Mouse (Mus musculus) left cerebral cortex, adult 8-10 months (tissue): ENCODE measurements around the gene 4931428F04Rik. TPM values are rescaled to one million over a fixed set of nuclear protein-coding genes. Genes with fewer than 3 reads are reported as not detected.
"Not testable (repeated sequence)": the region's sequence is repeated elsewhere in the genome, so short reads cannot be mapped to it uniquely, and the experiment has no call there.

Source experiments
- DNase-seq, 2 experiments: peaks; one replicate each; pipeline ENCODE4 v3.0.0; 2022; ENCODE audit warnings: low spot score in 2 of 2
- total RNA-seq, 4 experiments: library from RNA; stranded (reverse); gene quantifications; 2 replicates each; pipeline ENCODE4 v1.2.4; 2022

Gene 4931428F04Rik
- total RNA-seq, 4 experiments from 2014 or later: 22.0 to 26.7 (median 24.2) TPM

DNA sequence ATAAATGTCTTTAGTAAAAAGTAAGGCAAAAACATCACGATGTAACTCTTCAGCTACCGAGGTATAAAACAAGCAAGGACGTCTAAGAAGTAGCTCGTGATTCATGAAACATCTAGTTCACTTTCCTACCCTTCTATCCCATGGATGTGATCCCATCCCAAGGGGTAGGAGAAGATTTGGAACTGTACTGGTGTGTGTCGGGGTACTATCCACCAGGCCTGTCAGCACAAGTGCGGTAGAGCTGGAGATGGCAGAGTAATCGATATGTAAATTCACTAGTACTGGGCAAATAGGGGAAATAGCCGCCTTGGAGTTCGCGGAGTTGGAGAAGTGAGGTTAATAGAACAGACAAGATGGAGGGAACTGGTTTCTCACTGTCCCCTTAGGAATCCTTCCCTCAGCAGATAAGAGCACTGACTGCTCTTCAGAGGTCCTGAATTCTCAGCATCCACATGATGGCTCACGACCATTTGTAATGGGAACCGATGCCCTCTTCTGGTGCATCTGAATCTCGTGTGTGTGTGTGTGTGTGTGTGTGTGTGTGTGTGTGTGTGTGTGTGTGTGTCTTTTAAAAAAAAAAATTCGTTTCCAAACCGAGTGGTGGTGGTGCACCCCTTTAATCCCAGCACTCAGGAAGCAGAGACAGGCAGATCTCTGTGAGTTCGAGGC, 26.3 kb downstream of the 4931428F04Rik start:
- DNase-seq: no peak

GRCm38 (mm10) chr8:105261326-105261980, 28.2 kb downstream of the 4931428F04Rik start:
- DNase-seq: no peak

DNA sequence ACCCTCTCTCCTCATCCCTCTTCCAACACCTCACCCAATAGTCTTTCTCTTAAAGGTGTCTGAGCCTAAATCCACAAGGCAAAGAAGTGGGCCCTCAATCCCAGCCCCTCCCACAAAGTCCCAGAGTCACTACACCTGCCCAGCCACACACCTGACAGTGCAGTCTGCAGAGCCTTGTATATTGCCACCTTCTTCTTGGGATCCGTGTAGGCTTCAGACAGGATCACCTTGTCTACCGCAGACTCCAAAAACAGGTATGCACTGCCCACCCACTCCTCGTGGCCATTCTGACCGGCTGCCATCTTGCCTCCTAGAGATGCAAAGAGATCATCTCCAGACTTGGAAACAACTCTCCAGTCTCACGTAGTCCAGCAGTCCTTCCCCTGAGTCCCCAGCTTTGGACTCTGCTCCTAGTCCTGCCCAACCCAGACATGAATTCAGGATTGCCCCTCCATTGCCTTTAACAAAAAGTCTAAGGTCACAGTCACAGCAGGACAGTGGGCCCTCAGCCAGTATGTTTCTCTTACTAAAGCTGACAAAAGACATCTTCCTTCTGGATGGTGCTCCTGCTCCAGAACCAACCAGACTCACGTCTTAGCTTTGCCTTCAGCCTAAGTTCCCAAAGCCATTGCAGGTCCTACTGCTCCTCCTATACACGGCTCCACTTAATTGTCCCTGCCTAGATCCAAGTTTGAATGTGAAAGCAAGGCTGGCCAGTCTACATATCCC, 29.1 kb downstream of the 4931428F04Rik start:
- DNase-seq: no peak

DNA sequence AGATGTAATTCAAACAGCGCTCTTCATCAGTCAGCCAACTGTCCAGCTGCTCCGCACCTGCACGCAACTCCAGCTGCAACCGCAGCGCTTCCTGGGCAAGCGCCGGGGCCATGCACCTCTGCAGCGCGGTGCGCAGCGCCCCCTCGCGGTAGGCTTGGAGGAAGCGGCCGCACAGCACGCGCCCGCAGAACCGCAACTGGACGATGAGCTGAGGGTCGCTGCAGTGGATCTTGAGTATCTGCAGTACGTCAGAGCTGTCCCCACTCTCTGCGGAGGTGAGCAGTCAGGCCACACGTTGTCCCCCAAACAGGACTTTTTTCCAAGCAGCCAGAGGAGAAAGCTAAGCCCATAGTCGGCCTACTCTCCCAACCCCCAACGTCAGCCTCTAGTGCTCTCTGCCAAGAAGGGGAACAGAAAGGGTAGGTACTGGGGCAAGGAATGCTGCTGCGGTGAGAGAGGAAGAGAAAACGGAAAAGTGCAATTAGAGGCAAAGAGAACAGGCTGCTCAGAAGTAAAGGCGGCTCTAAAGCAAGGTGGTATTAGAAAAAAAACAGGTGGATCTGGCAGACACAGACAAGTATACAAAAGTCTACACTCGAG, 29.8 kb downstream of the 4931428F04Rik start:
- no peak for DNase-seq

DNA sequence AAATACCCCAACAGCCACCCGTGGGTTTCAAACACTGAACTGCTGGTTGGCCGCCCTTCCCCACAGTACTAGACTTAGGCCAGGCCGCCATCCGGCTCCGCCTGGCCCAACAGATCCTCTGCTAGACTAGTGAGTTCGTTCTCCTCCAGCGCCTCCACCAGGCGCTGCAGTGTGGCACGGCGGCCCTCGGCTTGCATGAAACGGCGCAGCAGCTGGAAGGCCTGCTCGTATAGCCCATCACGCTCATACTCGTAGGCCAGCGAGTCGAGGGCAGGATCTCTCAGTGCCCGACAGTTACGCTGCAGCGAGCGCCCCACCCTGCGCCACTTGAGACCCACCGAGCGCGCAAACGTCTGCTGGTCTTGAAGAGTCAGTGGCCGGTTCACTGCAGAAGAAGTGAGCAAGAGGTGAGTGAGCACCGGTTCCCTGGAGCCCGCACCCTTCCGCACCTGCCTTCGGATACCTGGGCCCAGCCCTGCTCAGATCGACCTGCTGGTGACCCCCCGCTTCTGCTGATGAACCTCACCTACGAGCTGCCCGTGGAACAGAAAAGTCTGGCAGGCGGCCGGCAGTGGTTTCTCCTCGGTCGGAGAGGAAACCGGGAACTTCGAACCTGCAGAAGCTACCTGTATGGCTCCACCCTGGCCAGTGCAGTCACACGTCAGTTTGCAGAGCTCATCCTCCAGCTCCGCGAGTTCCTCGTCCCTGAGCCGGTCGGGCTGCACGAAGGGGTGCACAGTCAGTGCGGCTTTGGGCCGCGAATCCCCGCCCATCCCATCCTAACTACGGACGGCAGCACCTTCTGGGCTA, 30.5 kb downstream of the 4931428F04Rik start:
- no peak for DNase-seq

DNA sequence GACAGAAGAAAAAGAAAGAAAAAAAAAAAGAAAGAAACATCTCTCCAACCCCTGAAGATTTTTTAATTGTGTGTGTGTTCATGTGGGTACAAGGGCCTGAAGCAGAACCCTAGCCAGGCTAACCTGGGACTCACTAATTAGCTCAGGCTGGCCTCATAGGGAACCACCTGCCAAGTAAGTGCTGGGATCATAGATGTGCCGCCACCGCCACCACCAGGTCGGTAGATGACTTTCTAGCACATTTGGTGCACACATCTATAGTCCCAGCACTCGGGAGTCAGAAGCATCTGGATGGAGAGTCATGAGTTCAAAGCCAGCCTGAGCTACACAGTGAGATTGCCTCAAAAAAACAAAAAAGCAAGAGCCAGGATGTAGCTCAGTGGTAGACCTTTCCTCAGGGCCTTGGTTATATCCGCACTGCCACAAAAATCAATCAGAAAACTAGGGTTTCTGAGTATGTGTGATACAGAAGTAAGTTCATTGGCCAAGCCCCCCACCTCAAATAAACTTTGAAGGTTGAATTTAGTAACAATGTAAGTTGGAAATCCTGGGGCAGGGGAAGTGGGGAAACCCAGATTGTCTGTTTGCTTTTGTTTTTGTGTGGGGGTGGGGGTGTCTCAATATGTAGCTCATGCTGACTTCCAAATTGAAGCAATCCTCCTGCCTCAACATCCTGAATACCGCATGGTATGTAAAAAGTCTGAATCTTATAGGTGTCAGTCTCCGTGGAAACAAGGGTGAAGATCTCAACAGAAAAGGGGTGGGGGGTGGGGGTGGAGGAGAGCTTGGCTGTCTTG, 32.1 kb downstream of the 4931428F04Rik start:
- DNase-seq: no peak

GRCm38 (mm10) chr8:105254966-105255350, 34.7 kb downstream of the 4931428F04Rik start, which contains the start of gene B3gnt9:
TSS of gene B3gnt9 (minus strand) at chr8:105255153.
- no peak for DNase-seq

- peak; percentile 74 to 82 for DNase-seq
Measured at GRCm38 (mm10) chr8:105254152-105254965, 35.3 kb downstream of the 4931428F04Rik start.

DNA sequence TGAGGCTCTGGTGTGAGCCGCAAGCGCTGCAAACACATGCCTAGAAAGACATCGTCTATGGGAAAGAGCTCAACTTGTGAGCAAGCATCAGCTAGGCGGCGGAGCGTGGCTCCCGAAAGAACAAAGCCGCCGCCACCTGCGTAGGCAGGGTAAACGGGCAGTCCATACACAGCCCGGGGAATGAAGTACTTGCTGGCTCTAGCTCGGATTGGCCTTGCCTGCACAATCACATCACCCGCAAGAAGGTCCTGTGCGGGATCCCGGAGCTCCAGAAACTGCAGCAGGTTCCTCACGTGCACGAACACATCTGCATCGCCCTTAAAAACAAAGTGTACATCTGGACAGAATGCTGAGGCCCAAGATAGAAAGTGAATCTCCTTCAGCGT, 35.9 kb downstream of the 4931428F04Rik start:
- no peak for DNase-seq

DNA sequence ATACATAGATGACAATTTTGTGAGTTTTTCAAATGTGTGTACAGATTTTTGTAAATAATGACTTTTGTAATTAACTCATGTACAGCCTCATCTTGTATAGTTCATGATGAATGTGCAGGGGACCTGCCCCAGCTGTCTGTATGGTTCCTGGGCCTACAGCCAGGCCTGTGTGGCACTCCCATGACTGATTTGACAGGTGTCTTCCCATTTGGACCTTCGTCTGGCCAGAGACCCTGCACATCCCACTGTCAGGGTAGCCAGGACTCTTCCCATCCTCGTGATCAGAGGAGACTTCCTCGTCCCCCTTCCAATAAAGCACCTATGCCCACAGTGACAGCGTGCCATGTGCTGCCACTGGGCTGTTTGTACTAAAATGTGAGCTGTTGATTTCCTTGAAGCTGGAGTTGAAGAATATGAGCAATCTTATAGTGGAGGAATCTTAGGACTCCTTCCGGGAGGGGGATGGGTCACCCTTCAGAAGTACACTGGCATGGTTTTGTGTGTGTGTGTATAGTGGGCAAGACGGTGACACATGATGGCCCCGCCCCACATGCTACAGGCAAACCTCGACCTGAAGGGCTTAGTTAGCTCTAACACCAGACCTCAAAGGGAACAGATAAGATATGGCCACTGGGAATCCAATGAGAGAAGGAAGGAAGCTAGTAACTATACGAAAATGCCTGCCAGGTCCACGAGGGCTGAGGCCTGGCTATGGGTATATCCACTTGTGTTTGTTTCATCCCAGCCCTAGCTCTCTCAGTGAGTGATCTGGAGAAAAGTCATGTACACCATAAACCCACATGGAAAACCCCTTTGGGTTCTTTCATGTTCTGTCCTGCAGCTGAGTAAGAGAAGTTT, 36.8 kb downstream of the 4931428F04Rik start:
- DNase-seq: no peak

DNA sequence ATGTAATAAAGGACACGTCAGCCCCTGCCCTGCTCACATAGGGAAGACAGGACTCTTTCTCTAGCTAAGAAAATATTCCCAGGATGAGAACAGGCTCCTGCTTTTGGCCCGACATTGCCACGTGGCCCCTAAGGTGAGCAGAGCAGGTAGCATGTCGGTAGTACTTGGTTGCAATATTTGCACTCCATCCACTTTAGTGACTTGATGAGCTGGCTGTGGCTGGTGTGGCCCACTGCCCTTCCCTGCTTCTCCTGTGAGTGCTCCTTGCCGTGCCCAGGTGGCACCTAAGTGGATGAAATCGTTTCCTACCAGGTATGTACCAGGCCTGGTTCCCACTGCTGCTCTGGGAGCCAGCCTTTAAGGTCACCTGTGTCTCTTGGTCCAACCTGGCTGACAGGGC, 37.7 kb downstream of the 4931428F04Rik start:
- DNase-seq: no peak

DNA sequence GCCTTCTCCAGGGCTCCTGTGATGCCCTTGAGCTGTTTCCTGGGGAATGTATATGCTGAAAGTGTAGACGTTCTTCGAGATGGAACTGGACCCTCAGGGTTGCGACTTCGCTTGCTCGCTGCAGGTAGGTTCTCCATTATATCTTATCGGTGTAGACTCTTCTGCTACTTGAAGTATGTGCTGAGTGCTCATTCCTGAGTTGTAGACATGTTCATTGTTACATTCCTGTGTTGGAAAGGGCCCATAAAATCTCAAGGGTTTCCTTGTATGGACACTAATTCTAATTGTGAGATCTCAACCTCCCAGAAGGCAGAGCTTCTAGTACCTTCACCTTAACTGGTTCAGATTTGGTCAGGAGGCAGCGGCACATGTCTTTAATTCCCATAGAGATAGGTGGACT, 48.6 kb downstream of the 4931428F04Rik start:
- no peak for DNase-seq

DNA sequence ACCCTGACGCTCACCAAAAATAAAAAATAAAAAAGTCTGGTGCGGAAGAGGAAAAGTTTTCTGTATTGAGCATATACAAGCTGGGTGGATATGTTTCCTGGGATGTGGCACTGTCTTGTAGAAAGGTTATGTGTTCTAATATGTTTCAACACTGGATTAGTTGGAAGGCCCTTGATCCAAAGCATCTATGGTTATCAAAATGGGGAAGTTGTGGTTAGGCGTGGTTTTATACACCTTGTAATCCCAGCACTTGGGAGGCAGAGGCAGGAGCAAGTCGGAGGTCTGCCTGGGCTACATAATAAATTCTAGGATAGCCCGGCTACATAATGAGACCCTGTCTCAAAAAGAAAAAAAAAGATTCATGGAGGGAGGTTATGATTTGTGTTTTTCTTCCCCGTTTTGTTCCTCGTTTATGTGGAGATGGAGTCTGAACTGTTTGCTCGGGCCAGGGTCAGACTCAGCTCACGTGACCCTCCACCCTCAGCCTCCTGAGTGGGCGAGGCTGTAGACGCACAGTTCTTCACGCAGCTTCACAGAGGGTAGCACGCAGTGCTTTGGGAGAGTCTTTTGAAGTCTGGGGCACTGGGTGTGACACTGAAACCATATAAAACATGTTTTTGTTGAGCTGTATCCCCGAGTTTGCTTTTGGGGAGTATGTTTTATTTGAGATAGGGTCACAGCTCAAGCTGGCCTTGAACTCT, 52.1 kb downstream of the 4931428F04Rik start:
- no peak for DNase-seq

DNA sequence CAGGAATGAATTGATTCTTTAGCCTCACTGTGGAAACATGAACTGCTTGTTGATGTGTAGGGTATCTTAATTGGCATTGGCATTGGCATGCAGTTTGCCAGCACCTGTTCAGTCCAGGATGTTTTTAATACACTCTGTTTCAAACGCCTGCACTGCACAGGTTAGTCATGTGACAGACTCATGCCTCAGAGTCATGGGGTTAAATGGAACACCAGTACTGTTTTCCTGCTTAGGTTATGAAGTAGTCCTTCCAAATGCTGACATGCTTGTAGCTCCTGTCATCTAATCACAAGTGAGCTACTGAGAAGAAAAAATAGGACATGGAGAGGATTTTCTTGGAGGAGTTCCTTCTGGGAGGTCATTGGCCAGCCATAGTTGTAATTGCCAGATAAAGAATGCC, 54.5 kb downstream of the 4931428F04Rik start:
- DNase-seq: no peak

GRCm38 (mm10) chr8:105233126-105233935, 56.3 kb downstream of the 4931428F04Rik start:
- DNase-seq: no peak

DNA sequence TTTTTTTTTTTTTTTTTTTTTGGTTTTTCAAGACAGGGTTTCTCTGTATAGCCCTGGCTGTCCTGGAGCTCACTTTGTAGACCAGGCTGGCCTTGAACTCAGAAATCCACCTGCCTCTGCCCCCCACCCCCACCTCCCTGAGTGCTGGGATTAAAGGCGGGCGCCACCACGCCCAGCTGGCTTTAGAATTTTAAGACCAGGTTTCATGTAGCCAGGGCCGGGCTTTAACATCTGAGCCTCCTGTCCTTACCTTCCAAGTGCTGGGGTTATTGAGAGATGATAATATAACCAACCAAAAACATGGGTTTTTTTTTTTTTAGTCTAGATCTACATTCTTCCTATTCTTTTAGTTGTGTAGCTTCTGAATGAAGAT, 57.4 kb downstream of the 4931428F04Rik start:
- not testable (repeated sequence) for DNase-seq
